Mouse (Mus musculus) embryonic fibroblast, embryonic 13.5 days (primary cell): ENCODE measurements around the gene Rhob. TPM values are rescaled to one million over a fixed set of nuclear protein-coding genes. Genes with fewer than 3 reads are reported as not detected.

Experiments used
- H3K27ac ChIP-seq: 2 replicates; pipeline ENCODE4 v1.5.1; 2012; ENCODE audit warnings: low read length, control low read depth, inconsistent platforms; ENCODE audit not compliant: insufficient read depth
- H3K4me1 ChIP-seq: 2 replicates; pipeline ENCODE4 v1.6.1; 2011; ENCODE audit warnings: low read length; ENCODE audit not compliant: control insufficient read depth, insufficient read depth
- H3K4me3 ChIP-seq: 2 replicates; pipeline ENCODE4 v1.5.1; 2011; ENCODE audit warnings: mild to moderate bottlenecking, control low read depth, low read length; ENCODE audit not compliant: insufficient read depth
- CTCF ChIP-seq: IDR thresholded peaks from 2 replicates; pipeline ENCODE4 v1.5.1; 2011; ENCODE audit warnings: mild to moderate bottlenecking, control low read depth, low read length, moderate library complexity, borderline replicate concordance; ENCODE audit not compliant: insufficient read depth
- POLR2A ChIP-seq: IDR thresholded peaks from 2 replicates; pipeline ENCODE4 v1.6.1; 2011; ENCODE audit warnings: low read depth, mild to moderate bottlenecking, control low read depth, low read length, moderate library complexity
- polyA plus RNA-seq: library from polyadenylated mRNA; stranded (reverse); fragments of >200 nt; gene quantifications from 2 replicates; pipeline ENCODE4 v1.2.4, GENCODE M21; 2011; ENCODE audit warnings: low read depth; ENCODE audit not compliant: missing spikeins, insufficient read length

Gene Rhob
- polyA plus RNA-seq, 1 experiment: 89.8 TPM

- peaks cover 13% of the 10 kb centered on the region; the same call in 1 of the 2 replicates for H3K4me1 ChIP-seq
- TF ChIP-seq CTCF (no peak), POLR2A (no peak)
- H3K4me3 ChIP-seq: no peak overlapping the region
- H3K27ac ChIP-seq: no peak overlapping the region
Measured at GRCm38 (mm10) chr12:8506954-8507707, 7.3 kb upstream of the Rhob start.

GRCm38 (mm10) chr12:8504131-8504530 lies 4.3 kb upstream of the Rhob start:
- TF ChIP-seq CTCF: no peak
- no peak for TF ChIP-seq POLR2A
- Histone ChIP-seq H3K4me1 (peaks cover 3% of the 10 kb centered on the region), H3K27ac (no peak overlapping the region), H3K4me3 (no peak overlapping the region)

GRCm38 (mm10) chr12:8502546-8502945 lies 2.7 kb upstream of the Rhob start:
- H3K27ac ChIP-seq: no peak overlapping the region
- H3K4me3 ChIP-seq: no peak overlapping the region
- no peak for TF ChIP-seq CTCF
- no peak for TF ChIP-seq POLR2A
- H3K4me1 ChIP-seq: peaks cover 3% of the 10 kb centered on the region

GRCm38 (mm10) chr12:8501571-8502305 lies 1.9 kb upstream of the Rhob start:
- Histone ChIP-seq H3K4me1 (peaks cover 3% of the 10 kb centered on the region), H3K4me3 (no peak overlapping the region), H3K27ac (no peak overlapping the region)
- TF ChIP-seq POLR2A (no peak), CTCF (no peak)

- peaks cover 9% of the 10 kb centered on the region for H3K4me1 ChIP-seq
- peak overlapping the region; percentile 57 for H3K27ac ChIP-seq
- no peak; the same call in 1 of the 2 replicates for TF ChIP-seq POLR2A
- TF ChIP-seq CTCF: no peak
- peak overlapping the region; percentile 45 for H3K4me3 ChIP-seq
Measured at GRCm38 (mm10) chr12:8500597-8501570, 1.1 kb upstream of the Rhob start.

- peak; percentile 69; the same call in 1 of the 2 replicates for TF ChIP-seq POLR2A
- TF ChIP-seq CTCF: 0 out of 2 replicates have a peak, but pooled peaks have one; percentile 7
- Histone ChIP-seq H3K27ac (peak overlapping the region; percentile 84), H3K4me3 (peak overlapping the region; percentile 60), H3K4me1 (peaks cover 10% of the 10 kb centered on the region)
Measured at GRCm38 (mm10) chr12:8499001-8499870, 573 bp downstream of the Rhob start.

- TF ChIP-seq POLR2A (no peak), CTCF (no peak)
- peaks cover 10% of the 10 kb centered on the region for H3K4me1 ChIP-seq
- peak overlapping the region; percentile 84 for H3K27ac ChIP-seq
- peak overlapping the region; percentile 60 for H3K4me3 ChIP-seq
Measured at GRCm38 (mm10) chr12:8498591-8499000, 1.2 kb downstream of the Rhob start.

- no peak overlapping the region for H3K27ac ChIP-seq
- peak overlapping the region; percentile 60 for H3K4me3 ChIP-seq
- TF ChIP-seq CTCF: no peak
- peak; percentile 52 for TF ChIP-seq POLR2A
- H3K4me1 ChIP-seq: peaks cover 10% of the 10 kb centered on the region
Measured at GRCm38 (mm10) chr12:8498148-8498571, 1.6 kb downstream of the Rhob start.
